Mouse (Mus musculus) intestine, postnatal 0 days (tissue): ENCODE measurements around the gene Enthd1. TPM values are rescaled to one million over a fixed set of nuclear protein-coding genes. Genes with fewer than 3 reads are reported as not detected.

Source experiments
- ATAC-seq: fragments of 200-750 bp; cut with Nextera tagmentation; 2 replicates; pipeline ENCODE4 v1.8.0; 2017; ENCODE audit warnings: mild to moderate bottlenecking, moderate TSS enrichment, moderate library complexity
- H3K27ac ChIP-seq: fragments of 300-500 bp; sonication (generic); 2 replicates; pipeline ENCODE4 v1.5.1; 2014; ENCODE audit warnings: mild to moderate bottlenecking, low read depth, low read length, moderate library complexity
- H3K27me3 ChIP-seq: fragments of 300-500 bp; sonication (generic); replicated peaks from 2 replicates; pipeline ENCODE4 v1.6.1; 2014; ENCODE audit warnings: low read length, mixed read lengths; ENCODE audit not compliant: control insufficient read depth, insufficient read depth
- H3K36me3 ChIP-seq: fragments of 300-500 bp; sonication (generic); 2 replicates; pipeline ENCODE4 v1.6.1; 2014; ENCODE audit warnings: mild to moderate bottlenecking, moderate library complexity; ENCODE audit not compliant: control insufficient read depth, insufficient read depth
- H3K4me1 ChIP-seq: fragments of 300-500 bp; sonication (generic); replicated peaks from 2 replicates; pipeline ENCODE4 v1.6.1; 2014; ENCODE audit warnings: antibody characterized with exemption, low read length, mixed read lengths; ENCODE audit not compliant: control insufficient read depth, insufficient read depth
- H3K4me2 ChIP-seq: fragments of 300-500 bp; sonication (generic); replicated peaks from 2 replicates; pipeline ENCODE4 v1.6.1; 2014; ENCODE audit warnings: low read depth, mild to moderate bottlenecking, moderate library complexity
- H3K4me3 ChIP-seq: fragments of 300-500 bp; sonication (generic); 2 replicates; pipeline ENCODE4 v1.5.1; 2014; ENCODE audit warnings: low read depth, low read length
- H3K9ac ChIP-seq: fragments of 300-500 bp; sonication (generic); 2 replicates; pipeline ENCODE4 v1.6.1; 2014; ENCODE audit warnings: mild to moderate bottlenecking, low read depth, low read length
- H3K9me3 ChIP-seq: fragments of 300-500 bp; sonication (generic); 2 replicates; pipeline ENCODE4 v1.6.1; 2016; ENCODE audit warnings: mixed run types; ENCODE audit not compliant: control insufficient read depth
- CTCF ChIP-seq: sonication (generic); IDR thresholded peaks from 2 replicates; pipeline ENCODE4 v1.5.1; 2016; ENCODE audit warnings: low read depth, mild to moderate bottlenecking, control low read depth, antibody characterized with exemption, moderate library complexity
- WGBS: fragments of 180-500 bp; shearing (Covaris S2); extraction: QIAGEN DNeasy Blood & Tissue Kit; methylation state at CpG from one replicate; pipeline ENCODE4 v1.1.7; 2014; 5-methylcytosine and 5-hydroxymethylcytosine counted together
- polyA plus RNA-seq: library from polyadenylated mRNA; unstranded; fragments of >200 nt; fragmentation: Nextera tagmentation; extraction: Ambion mirVana; gene quantifications from 2 replicates; pipeline ENCODE4 v1.2.1, GENCODE M21; 2015

Enthd1 gene
- polyA plus RNA-seq, 1 experiment from 2014 or later, result not detected

- H3K4me2 ChIP-seq, result no peak overlapping the region
- H3K4me3 ChIP-seq, result no peak overlapping the region
- no peak for ATAC-seq
- no peak overlapping the region for H3K27ac ChIP-seq
- no peaks in the 10 kb centered on the region for H3K4me1 ChIP-seq
- no peaks in the 10 kb centered on the region for H3K9me3 ChIP-seq
- 0 out of 2 replicates have a peak, but pooled peaks cover 8% of the 10 kb centered on the region for H3K27me3 ChIP-seq
- no peak for TF ChIP-seq CTCF
- no peak overlapping the region for H3K9ac ChIP-seq
- WGBS, result 70% methylated on average over 11 of the region's 11 CpGs
- no peaks in the 10 kb centered on the region for H3K36me3 ChIP-seq
Measured at GRCm38 (mm10) chr15:80576415-80576994, 11.5 kb upstream of the Enthd1 start.

- WGBS, result 90% methylated on average over 13 of the region's 13 CpGs
- H3K4me2 ChIP-seq, result no peak overlapping the region
- TF ChIP-seq CTCF, result no peak
- no peak overlapping the region for H3K4me3 ChIP-seq
- no peaks in the 10 kb centered on the region for H3K4me1 ChIP-seq
- no peaks in the 10 kb centered on the region for H3K36me3 ChIP-seq
- 0 out of 2 replicates have a peak, but pooled peaks cover 8% of the 10 kb centered on the region for H3K27me3 ChIP-seq
- no peaks in the 10 kb centered on the region for H3K9me3 ChIP-seq
- H3K9ac ChIP-seq, result no peak overlapping the region
- ATAC-seq, result no peak
- no peak overlapping the region for H3K27ac ChIP-seq
Measured at GRCm38 (mm10) chr15:80575817-80576370, 10.9 kb upstream of the Enthd1 start.

- H3K9ac ChIP-seq, result no peak overlapping the region
- no peak for TF ChIP-seq CTCF
- ATAC-seq, result no peak
- H3K4me3 ChIP-seq, result no peak overlapping the region
- 91% methylated on average over 17 of the region's 17 CpGs for WGBS
- H3K4me2 ChIP-seq, result no peak overlapping the region
- no peaks in the 10 kb centered on the region for H3K36me3 ChIP-seq
- H3K27me3 ChIP-seq, result 0 out of 2 replicates have a peak, but pooled peaks cover 8% of the 10 kb centered on the region
- no peak overlapping the region for H3K27ac ChIP-seq
- H3K4me1 ChIP-seq, result no peaks in the 10 kb centered on the region
- no peaks in the 10 kb centered on the region for H3K9me3 ChIP-seq
Measured at GRCm38 (mm10) chr15:80574211-80575040, 9.5 kb upstream of the Enthd1 start.

GRCm38 (mm10) chr15:80572811-80573520 is 8.0 kb upstream of the Enthd1 start:
- H3K4me2 ChIP-seq, result no peak overlapping the region
- no peaks in the 10 kb centered on the region for H3K4me1 ChIP-seq
- H3K36me3 ChIP-seq, result no peaks in the 10 kb centered on the region
- no peak for ATAC-seq
- no peaks in the 10 kb centered on the region for H3K9me3 ChIP-seq
- WGBS, result 75% methylated on average over 9 of the region's 9 CpGs
- H3K27ac ChIP-seq, result no peak overlapping the region
- 0 out of 2 replicates have a peak, but pooled peaks cover 8% of the 10 kb centered on the region for H3K27me3 ChIP-seq
- no peak overlapping the region for H3K9ac ChIP-seq
- no peak overlapping the region for H3K4me3 ChIP-seq
- TF ChIP-seq CTCF, result no peak

- H3K9ac ChIP-seq, result no peak within 1 kb of the TSS
- ATAC-seq, result no peak
- no peak for TF ChIP-seq CTCF
- no peak within 1 kb of the TSS for H3K4me2 ChIP-seq
- no peak within 1 kb of the TSS for H3K4me3 ChIP-seq
- H3K9me3 ChIP-seq, result no peaks in the 10 kb centered on the region
- 0 out of 2 replicates have a peak, but pooled peaks cover 4% of the 10 kb centered on the region for H3K27me3 ChIP-seq
- no peak within 1 kb of the TSS for H3K27ac ChIP-seq
- H3K4me1 ChIP-seq, result no peaks in the 10 kb centered on the region
- H3K36me3 ChIP-seq, result no peaks in the 10 kb centered on the region
- WGBS, result 62% methylated on average over 12 of the region's 12 CpGs
Measured at GRCm38 (mm10) chr15:80572291-80572690, 7.3 kb upstream of the Enthd1 start, which contains the start of gene Grap2. Gene Grap2 (plus strand): TSS chr15:80572594.

GRCm38 (mm10) chr15:80571611-80572010 is 6.7 kb upstream of the Enthd1 start:
- Histone ChIP-seq H3K4me1 (no peaks in the 10 kb centered on the region), H3K36me3 (no peaks in the 10 kb centered on the region), H3K27ac (no peak overlapping the region), H3K9ac (no peak overlapping the region), H3K4me2 (no peak overlapping the region), H3K4me3 (no peak overlapping the region), H3K27me3 (0 out of 2 replicates have a peak, but pooled peaks cover 1% of the 10 kb centered on the region), H3K9me3 (no peaks in the 10 kb centered on the region)
- ATAC-seq, result no peak
- no peak for TF ChIP-seq CTCF
- WGBS, result 65% methylated on average over 7 of the region's 7 CpGs
